Mouse (Mus musculus) megakaryocyte, embryonic 14.5 days (primary cell): ENCODE measurements around the gene Slc41a2.

Source experiments
- FLI1 ChIP-seq: IDR thresholded peaks from 2 replicates; pipeline ENCODE4 v1.6.1; 2012; ENCODE audit warnings: low read length, inconsistent platforms, mixed read lengths
- GATA1 ChIP-seq: IDR thresholded peaks from 3 replicates; pipeline ENCODE4 v1.6.1; 2012; ENCODE audit warnings: mixed read lengths, low read length, inconsistent platforms, borderline replicate concordance

DNA sequence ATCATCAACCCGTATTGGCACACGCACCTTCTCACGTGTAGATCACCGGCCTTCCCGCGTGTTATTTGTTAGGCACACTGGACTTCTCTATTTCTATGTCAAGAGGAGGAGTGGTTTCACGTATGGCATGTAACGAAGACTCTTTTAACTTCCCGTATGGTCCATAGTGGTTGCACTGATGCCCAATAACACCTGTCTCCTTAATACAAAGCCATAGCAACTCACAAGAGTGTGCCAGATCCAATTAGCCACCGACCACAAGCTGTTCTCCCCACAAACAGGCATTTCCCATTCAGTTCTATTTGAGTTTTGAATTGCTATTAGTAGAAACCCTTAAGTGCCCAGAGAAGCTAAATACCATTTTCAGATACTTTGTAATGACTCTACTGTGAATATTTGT, 117.5 kb downstream of the Slc41a2 start:
- no peak for TF ChIP-seq GATA1
- no peak for TF ChIP-seq FLI1
